Mouse (Mus musculus) liver, embryonic 14.5 days (tissue): ENCODE results near the gene Chrng. TPM values are rescaled to one million over a fixed set of nuclear protein-coding genes. Genes with fewer than 3 reads are reported as not detected.
A peak's percentile ranks its signal among the peaks of the same experiment; 100 is the strongest.

Source experiments
- ATAC-seq: fragments of 200-750 bp; cut with Nextera tagmentation; 2 replicates; pipeline ENCODE4 v1.8.0; 2017; ENCODE audit warnings: moderate number of reproducible peaks, mild to moderate bottlenecking, moderate library complexity; ENCODE audit not compliant: insufficient read depth
- DNase-seq, 3 experiments: peaks; one replicate each; pipeline ENCODE4 v3.0.0-alpha.2; 2012 to 2013; ENCODE audit warnings: low read depth in 3 of 3, low spot score in 3 of 3
- H3K27ac ChIP-seq: fragments of 300-500 bp; sonication (generic); 2 replicates; pipeline ENCODE4 v1.5.1; 2014; ENCODE audit warnings: moderate library complexity, mild to moderate bottlenecking, control low read depth, inconsistent platforms
- H3K27me3 ChIP-seq: fragments of 300-500 bp; sonication (generic); 2 replicates; pipeline ENCODE4 v1.6.1; 2014; ENCODE audit warnings: mild to moderate bottlenecking, low read length, moderate library complexity; ENCODE audit not compliant: control insufficient read depth, insufficient read depth
- H3K36me3 ChIP-seq: fragments of 300-500 bp; sonication (generic); replicated peaks from 2 replicates; pipeline ENCODE4 v1.6.1; 2014; ENCODE audit warnings: low read depth; ENCODE audit not compliant: control insufficient read depth, insufficient read depth
- H3K4me1 ChIP-seq, 2 experiments: fragments of 200-500 bp in 1 of 2; fragments of 300-500 bp in 1 of 2; sonication (generic) in 1 of 2; replicated peaks; 2 replicates each; pipeline ENCODE4 v1.6.1; 2012 to 2014; ENCODE audit warnings: antibody characterized with exemption in 1 of 2, inconsistent platforms in 1 of 2, low read length in 1 of 2; ENCODE audit not compliant: control insufficient read depth in 2 of 2, insufficient read depth in 2 of 2
- H3K4me2 ChIP-seq: fragments of 300-500 bp; sonication (generic); 2 replicates; pipeline ENCODE4 v1.6.1; 2014; ENCODE audit warnings: low read depth, mild to moderate bottlenecking, control low read depth, moderate library complexity
- H3K4me3 ChIP-seq, 2 experiments: fragments of 200-500 bp in 1 of 2; fragments of 300-500 bp in 1 of 2; sonication (generic) in 1 of 2; 2 replicates each; pipeline ENCODE4 v1.5.1; 2012 to 2014; ENCODE audit warnings: low read depth in 2 of 2, low read length in 2 of 2, mild to moderate bottlenecking in 2 of 2, control low read depth in 1 of 2, inconsistent platforms in 1 of 2, moderate library complexity in 1 of 2; ENCODE audit not compliant: insufficient read depth in 1 of 2
- H3K9ac ChIP-seq: fragments of 300-500 bp; sonication (generic); replicated peaks from 2 replicates; pipeline ENCODE4 v1.6.1; 2014; ENCODE audit warnings: mild to moderate bottlenecking, control low read depth, moderate library complexity
- H3K9me3 ChIP-seq: fragments of 300-500 bp; sonication (generic); 2 replicates; pipeline ENCODE4 v1.6.1; 2016; ENCODE audit warnings: low read length, mixed read lengths; ENCODE audit not compliant: control insufficient read depth
- CTCF ChIP-seq: IDR thresholded peaks from 2 replicates; pipeline ENCODE4 v1.5.1; 2016; ENCODE audit warnings: antibody characterized with exemption, low read depth, control low read depth
- EP300 ChIP-seq: IDR thresholded peaks from 2 replicates; pipeline ENCODE4 v1.6.1; 2016; ENCODE audit warnings: antibody characterized with exemption, low read depth
- WGBS: fragments of 180-500 bp; shearing (Covaris S2); extraction: QIAGEN DNeasy Blood & Tissue Kit; methylation state at CpG from one replicate; pipeline ENCODE4 v1.1.7; 2014; ENCODE audit not compliant: insufficient replicate concordance; 5-methylcytosine and 5-hydroxymethylcytosine counted together
- polyA plus RNA-seq, 2 experiments: library from polyadenylated mRNA; depleted of rRNA in 1 of 2; stranded (reverse) in 1 of 2; unstranded in 1 of 2; fragments of >200 nt; fragmentation: Nextera tagmentation in 1 of 2; extraction: Ambion mirVana in 1 of 2; gene quantifications; 2 replicates each; pipeline versions ENCODE4 v1.2.1 to v1.2.3; 2012 to 2014

The Chrng gene
- polyA plus RNA-seq, 2 experiments = not detected

DNA sequence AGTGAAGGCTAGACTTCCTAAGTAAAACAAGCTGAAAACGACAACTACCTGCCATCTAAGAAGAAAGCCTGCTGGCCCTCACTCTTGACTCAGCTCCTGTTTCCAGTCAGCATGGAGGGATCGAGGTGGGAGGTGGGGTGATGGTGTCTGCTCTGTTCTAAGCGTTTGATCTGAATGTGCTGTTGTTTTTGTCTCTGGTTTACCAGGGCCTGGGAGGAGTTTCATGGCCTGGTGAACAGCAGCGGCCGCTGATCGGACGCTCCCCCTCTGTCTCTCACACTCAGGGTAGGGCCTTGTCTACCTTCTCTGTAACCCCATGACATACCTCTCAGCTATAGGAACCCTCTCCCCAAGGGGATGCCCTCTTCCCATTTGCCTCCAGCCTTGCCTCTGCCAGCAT, 27.7 kb downstream of the Chrng start:
- Histone ChIP-seq H3K4me3 (no peak overlapping the region), H3K4me1 (no peaks in the 10 kb centered on the region), H3K9me3 (no peaks in the 10 kb centered on the region), H3K9ac (no peak overlapping the region), H3K27ac (no peak overlapping the region), H3K36me3 (peaks cover 9% of the 10 kb centered on the region), H3K4me2 (no peak overlapping the region), H3K27me3 (no peaks in the 10 kb centered on the region)
- 76% methylated on average over 7 of the region's 7 CpGs for WGBS
- no peak for DNase-seq
- no peak for TF ChIP-seq CTCF
- TF ChIP-seq EP300 = no peak
- ATAC-seq = no peak

DNA sequence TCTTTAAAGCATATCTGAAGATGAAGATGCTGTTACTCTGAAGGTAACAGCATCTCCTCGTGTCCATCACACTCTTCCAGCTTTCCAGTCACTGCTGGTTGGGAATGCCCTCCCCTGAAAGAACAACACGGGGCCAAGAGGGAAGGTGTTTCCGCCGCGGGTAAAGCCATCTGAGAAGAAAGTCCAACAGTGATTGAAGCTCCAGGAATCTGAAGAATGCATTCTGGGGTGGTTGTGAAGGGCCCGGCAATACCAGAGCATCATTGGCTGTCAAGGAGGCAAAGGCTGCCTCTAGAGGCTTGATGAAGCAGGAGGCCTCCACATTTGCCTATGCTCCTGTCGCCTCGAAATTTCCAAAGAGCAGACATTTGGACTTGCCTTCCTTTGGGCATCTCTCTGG, 34.6 kb downstream of the Chrng start:
- WGBS = 77% methylated on average over 8 of the region's 8 CpGs
- no peak for DNase-seq
- H3K9ac ChIP-seq = no peak overlapping the region
- TF ChIP-seq EP300 (no peak), CTCF (no peak)
- H3K27me3 ChIP-seq = no peaks in the 10 kb centered on the region
- no peak overlapping the region for H3K27ac ChIP-seq
- H3K36me3 ChIP-seq = no peaks in the 10 kb centered on the region
- H3K4me1 ChIP-seq = no peaks in the 10 kb centered on the region
- no peak overlapping the region for H3K4me2 ChIP-seq
- H3K9me3 ChIP-seq = no peaks in the 10 kb centered on the region
- no peak overlapping the region for H3K4me3 ChIP-seq
- no peak for ATAC-seq

DNA sequence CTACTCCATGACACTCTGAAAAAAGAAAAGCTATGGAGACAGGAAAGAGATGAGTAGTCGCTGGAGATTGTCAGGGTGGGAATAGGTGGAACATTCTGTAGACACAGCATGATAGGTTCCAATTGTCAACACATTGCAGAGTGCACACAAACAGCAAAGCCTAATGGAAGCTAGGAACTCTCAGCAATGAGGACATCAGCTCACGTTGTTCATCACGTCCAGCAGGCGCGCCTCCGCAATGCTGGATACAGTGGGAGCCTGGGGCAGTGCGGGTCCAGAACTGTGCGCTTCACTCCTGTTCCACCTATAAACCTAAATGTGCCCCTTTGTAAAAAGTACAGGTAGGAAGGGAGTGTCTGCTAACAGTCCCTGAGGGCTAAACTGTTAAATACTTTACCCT, 38.6 kb downstream of the Chrng start:
- 82% methylated on average over 8 of the region's 8 CpGs for WGBS
- H3K4me2 ChIP-seq = no peak overlapping the region
- TF ChIP-seq EP300 (no peak), CTCF (no peak)
- H3K9ac ChIP-seq = no peak overlapping the region
- DNase-seq (no peak), ATAC-seq (no peak)
- H3K4me3 ChIP-seq = no peak overlapping the region
- no peaks in the 10 kb centered on the region for H3K9me3 ChIP-seq
- no peaks in the 10 kb centered on the region for H3K36me3 ChIP-seq
- peaks cover 0 to 9% of the 10 kb centered on the region in 2 experiments; a peak in 3 of 4 replicates for H3K4me1 ChIP-seq
- H3K27ac ChIP-seq = no peak overlapping the region
- no peaks in the 10 kb centered on the region for H3K27me3 ChIP-seq

DNA sequence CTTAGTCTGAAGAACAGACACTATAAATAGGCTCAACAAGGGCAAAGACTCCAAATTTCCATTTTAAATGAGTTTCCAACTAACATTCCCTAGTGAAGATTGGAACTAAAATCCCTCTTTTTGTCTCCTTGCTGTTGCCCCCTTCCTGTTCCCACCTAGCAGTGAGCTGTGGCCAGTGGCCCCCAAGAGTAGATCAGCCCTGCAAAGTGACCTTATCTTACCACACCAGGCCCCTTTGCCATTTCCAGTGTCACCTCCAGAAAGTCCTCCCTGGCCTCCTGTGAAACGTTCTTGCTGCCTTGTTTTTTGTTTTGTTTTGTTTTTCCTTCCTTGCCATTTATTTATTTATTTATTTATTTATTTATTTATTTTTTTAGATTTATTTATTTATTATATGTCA, 41.0 kb downstream of the Chrng start:
- Histone ChIP-seq H3K4me3 (no peak overlapping the region), H3K27me3 (no peaks in the 10 kb centered on the region), H3K4me1 (peaks cover 0 to 9% of the 10 kb centered on the region in 2 experiments; a peak in 3 of 4 replicates), H3K36me3 (no peaks in the 10 kb centered on the region), H3K9me3 (no peaks in the 10 kb centered on the region), H3K27ac (no peak overlapping the region), H3K9ac (no peak overlapping the region), H3K4me2 (no peak overlapping the region)
- DNase-seq (no peak), ATAC-seq (peak; percentile 65; the same call in 1 of the 2 replicates)
- TF ChIP-seq CTCF (no peak), EP300 (peak; percentile 11; the same call in 1 of the 2 replicates)
- WGBS = 0% methylated on average over 1 of the region's 1 CpGs

DNA sequence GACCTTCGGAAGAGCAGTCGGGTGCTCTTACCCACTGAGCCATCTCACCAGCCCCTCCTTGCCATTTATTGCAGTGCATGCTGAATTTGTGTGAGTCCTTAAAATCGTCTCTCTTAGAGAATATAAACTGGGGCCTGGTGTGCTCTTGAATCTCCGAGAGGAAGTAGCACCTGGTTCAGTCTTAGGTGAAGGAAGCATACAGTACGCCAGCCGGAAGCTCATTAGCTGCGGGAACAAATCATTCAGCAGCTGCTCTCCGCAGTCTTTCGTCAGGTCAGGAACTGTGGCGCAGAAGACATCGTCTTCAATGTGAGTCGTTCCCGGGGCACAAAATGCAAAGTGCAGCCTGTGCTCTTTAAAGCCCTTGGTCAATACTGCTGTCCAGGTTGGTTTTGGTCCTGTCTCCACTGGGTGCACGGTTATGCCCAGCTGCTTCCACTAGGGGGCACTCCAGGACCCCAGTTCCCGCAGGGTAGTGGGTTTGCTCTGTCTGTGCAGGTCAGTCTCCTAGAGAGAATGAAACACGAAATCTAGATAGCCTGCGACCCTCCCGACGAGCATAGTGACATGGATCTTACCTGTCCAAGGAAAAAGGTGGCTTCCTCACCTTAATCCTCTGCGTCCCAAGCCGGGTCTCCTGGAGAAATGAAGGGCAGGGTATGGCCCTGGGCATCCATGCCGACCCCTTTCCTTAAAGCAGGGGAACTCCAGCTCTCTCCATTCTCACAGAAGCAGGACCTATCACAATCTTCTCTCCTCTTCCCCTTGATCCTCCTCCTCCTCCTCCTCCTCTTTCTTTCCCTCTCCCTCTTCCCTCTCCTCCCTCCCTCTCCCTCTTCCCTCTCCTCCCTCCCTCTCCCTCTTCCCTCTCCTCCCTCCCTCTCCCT, 41.7 kb downstream of the Chrng start:
- TF ChIP-seq CTCF (peak; percentile 96), EP300 (no peak)

More for the DNA sequence above, 41.7 kb downstream of the Chrng start:
- Histone ChIP-seq H3K9ac (no peak overlapping the region), H3K36me3 (no peaks in the 10 kb centered on the region), H3K9me3 (no peaks in the 10 kb centered on the region), H3K4me3 (no peak overlapping the region), H3K4me1 (peaks cover 0 to 9% of the 10 kb centered on the region in 2 experiments; a peak in 3 of 4 replicates), H3K27me3 (no peaks in the 10 kb centered on the region), H3K27ac (no peak overlapping the region), H3K4me2 (peak overlapping the region; percentile 32)
- 21% methylated on average over 22 of the region's 22 CpGs for WGBS
- ATAC-seq (peak; percentile 68; the same call in 1 of the 2 replicates), DNase-seq (peak; percentile 16 to 37 (median 20))
